Mouse (Mus musculus): ENCODE measurements at regions not wholly inside any gene's neighbourhood (a gene's known extent, or its start where the extent isn't known, plus 50 kb on each side); places are given as distances from the start of the nearest gene placed in this dataset.

DNA sequence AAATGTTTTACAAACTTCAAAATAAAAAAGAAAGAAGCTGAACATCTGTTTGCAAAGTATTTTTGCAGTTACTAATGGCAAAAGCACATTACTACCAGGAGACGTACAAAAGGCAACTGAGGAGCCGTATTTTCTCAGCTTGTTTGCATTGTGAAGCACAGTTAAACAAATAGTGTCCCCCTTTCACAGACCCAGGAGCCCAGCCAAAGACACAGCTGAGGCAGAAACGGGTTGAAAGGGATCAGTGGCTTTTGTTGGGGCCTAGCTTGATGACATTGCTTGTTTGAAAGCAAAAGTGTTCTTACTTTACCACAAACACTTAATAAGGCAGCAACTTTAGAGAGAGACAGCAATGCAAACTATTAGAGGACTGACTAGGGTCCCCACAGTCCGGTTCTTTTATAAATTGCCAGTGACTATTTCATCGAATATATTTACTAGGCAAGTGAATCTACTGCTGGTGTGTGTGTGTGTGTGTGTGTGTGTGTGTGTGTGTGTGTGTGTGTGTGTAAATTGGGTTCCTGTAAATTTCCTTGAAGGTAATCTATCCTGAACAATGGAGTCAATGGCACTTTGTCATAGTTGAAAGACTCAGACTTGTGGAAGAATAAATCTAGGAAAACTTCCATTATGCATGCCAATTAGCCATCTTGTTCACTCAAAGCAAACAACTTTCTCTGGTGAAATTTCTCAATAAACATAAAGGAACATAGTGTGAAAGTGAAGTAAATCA, 57.8 kb upstream of the Epha7 start:
- no peak for DNase-seq

GRCm38 (mm10) chr4:28762378-28762777, 50.6 kb upstream of the Epha7 start:
- intact Hi-C loops (cut with DNase I), result no loop called here
- no peak for DNase-seq

More for the DNA sequence above, 57.8 kb upstream of the Epha7 start:
- intact Hi-C loops (cut with DNase I), result loop anchor here (1.0 kb wide), 1 partner anchor 10 kb away; no protein-coding TSS in a partner anchor

Data from heart, postnatal 14 days (tissue).